Mouse (Mus musculus): ENCODE data around the gene Slc45a3.

Slc45a3 gene

DNA sequence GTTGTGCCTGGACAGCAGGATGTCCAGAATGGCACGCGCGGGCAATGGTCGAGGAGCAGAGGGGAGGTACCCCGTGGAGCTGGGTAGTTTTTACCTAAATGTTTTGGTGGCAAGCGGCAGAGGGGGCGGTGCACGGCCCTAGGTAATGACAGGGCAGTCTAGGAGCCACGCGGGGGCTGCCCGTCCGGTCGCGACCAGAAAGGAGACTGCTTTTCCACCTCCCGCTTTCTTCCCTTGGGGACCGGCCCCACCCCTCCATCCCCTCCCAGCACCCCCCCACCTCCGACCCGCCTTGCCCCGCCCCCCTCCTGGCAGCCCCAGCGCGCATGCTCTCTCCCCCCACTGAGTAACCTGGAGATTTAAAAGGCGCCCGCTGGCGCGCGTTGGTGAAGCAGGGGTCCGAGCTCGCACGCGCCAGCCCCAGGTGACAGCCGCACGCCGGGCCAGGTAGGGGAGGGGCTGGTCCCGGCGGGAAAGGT lies at the start of gene Slc45a3:
Slc45a3 (plus strand) TSS at position 362 of the 479 bp plus-strand sequence.
- DNase-seq (ENCODE audit: low spot score): no peak

DNA sequence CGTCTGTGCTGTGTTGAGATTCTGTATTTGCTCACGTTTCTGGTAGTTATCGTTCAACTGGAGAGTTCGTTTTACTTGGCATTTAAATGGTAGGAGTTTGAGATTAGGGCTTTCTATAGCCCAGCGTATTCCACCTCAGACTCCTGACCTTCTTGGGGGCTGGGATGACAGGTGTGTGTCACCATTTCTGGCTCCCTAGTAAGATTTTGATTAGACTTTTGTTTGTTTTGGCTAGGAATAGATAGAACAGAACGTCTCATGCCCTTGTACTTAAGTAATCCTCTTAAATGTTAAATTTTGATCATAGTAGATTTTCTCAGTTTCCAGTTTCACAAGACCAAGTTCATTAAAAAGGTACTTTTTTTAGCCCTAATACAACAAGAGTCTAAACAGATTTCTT lies 45.1 kb upstream of the Slc45a3 start:
- DNase-seq (ENCODE audit: low spot score): no peak

DNA sequence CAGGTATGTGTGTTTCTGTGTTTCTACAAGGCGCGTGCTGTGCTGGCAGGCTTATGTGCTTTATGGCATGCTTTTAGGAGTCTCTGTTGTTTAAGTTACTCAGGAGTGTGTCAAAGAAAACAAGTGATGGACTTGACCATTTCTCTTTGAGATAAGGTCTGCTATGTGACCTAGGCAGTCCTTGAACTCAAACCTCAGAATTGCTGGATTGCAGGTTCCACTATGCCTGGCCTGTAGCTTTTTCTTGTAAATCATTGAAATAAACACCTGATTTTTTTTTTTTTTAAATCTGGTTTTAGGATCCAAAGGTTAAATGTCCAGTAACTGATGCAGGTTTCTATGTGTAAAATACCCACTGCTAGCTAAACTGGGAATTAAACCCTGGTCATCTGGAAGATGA lies 43.7 kb upstream of the Slc45a3 start:
- no peak for DNase-seq (ENCODE audit: low spot score)

DNA sequence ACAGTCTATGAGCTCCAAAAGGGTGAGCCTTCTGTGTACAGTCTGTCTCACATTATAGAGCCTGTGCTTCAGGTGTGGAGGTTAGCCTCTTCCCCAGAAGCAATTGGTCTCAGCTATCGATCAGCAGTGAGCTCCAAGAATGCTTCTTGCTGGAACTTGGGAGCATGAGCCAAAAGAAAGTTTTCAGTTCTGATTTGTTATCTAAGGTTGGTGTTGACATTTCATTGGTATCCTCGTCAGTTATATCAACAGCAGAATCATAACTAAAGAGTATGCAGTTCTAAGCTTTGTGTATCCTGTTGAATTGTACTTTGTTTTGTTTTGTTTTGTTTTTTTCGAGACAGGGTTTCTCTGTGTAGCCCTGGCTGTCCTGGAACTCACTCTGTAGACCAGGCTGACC lies 40.7 kb upstream of the Slc45a3 start:
- DNase-seq (ENCODE audit: low spot score): no peak

DNA sequence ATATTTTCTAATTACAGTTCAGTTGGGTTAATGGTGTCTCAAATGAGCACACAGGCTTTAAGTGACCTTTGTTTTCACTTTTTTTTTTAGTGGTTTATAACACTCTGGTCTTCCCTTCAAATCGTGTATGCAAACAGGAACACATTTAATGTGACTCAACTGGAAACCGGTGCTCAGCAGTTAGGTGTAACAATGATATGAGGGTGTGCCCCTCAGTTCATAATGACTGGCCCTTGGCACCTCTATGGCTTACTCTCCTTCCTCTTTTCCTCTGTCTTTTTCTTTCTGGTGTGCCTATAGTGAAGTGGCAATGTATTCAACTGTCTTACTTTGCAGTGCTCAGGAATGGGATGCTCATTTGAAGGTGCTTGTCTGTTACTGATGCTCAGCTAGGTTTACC lies 29.3 kb upstream of the Slc45a3 start:
- DNase-seq (ENCODE audit: low spot score): no peak

GRCm38 (mm10) chr1:131937659-131938305 lies 25.0 kb upstream of the Slc45a3 start:
- DNase-seq (ENCODE audit: low spot score): no peak

- no peak for DNase-seq (ENCODE audit: low spot score)
These were observed 24.0 kb upstream of the Slc45a3 start for GRCm38 (mm10) chr1:131938811-131939210.

- no peak for DNase-seq (ENCODE audit: low spot score)
These were observed 22.0 kb upstream of the Slc45a3 start for GRCm38 (mm10) chr1:131940711-131941244.

GRCm38 (mm10) chr1:131941501-131941900 lies 21.3 kb upstream of the Slc45a3 start:
- no peak for DNase-seq (ENCODE audit: low spot score)

DNA sequence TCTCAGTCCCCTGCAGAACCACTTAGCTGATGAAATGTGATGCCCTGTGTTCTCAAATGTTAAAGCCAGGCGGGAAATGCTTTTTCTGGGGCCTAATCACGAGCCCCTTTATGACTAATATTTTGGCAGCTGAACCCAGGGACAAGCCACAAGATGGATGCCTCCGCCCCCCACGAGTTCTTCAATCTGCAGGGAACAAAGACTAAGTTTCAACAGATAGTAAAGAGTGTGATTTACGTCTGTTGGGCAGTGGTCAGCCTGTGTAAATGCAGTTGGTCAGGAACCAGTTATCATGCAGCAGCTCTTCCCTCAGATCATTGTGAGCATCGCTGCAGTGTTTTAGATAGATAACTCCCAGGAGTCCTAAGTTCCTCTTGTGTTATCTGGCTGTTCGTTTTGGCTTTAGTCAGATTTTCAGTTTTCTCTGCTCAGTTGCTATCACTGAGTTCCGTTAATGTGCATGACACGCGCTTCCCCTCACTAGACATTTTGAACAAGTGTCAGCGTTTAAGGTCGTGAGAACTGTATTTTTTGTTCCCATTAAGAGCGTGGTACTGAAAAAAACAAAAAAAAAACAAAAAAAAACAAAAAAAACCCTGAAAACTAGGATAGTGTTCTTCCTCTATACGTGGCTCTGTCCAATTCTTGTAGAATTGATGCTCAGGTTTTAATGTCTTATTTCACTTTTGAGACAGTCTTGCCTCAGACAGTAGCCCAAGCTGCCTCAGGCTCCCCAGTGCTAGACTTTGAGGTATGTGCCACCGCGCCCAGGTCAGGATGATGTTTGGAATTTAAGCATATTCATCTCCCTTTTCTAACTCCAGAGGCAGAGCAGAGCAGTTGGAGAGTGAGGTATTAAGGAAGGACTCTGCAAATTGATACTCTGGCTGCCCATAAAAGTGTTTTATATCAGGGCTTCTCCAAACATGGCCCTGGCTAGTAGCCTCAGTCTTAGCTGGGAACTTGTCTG lies 19.9 kb upstream of the Slc45a3 start:
- no peak for DNase-seq (ENCODE audit: low spot score)

DNA sequence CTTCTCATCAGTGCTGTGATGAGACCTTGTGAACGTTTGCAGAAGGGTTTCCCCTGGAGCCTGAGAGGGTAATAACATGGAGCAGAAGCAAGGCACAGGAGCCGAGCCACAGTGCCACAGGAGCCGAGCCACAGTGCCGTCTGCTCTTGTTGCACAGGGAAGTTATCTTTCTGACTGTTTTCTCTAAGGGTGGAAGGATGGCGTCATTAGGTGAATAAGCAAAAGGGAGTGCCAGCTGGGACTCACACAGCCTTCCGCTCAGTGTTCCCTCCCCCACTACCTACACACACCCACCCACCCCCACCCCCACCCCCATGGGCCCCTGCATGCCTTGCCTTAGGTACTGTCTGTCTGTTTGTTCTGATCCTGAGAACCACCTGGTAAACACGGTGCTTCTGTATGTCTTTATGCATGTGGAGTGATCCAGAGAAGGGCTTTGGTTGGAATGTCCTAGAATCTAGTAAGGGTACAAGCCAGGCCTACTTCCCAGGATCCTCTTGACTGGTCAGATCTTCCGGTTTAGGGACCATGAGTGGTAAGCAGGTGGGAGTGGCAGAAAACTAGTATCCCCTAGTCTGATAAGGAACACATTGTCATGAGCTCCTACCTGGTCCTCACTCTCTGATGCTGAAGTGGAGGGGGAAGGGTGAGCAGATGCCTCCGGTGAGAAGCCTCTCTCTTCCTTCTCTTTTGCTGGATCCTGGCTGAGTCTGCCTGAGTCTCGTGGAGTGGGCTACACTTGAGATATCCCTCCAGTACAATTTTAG lies 16.9 kb upstream of the Slc45a3 start:
- DNase-seq (ENCODE audit: low spot score): no peak

- DNase-seq (ENCODE audit: low spot score): no peak
These were observed 16.1 kb upstream of the Slc45a3 start for GRCm38 (mm10) chr1:131946462-131947215.

GRCm38 (mm10) chr1:131947997-131948525 lies 14.7 kb upstream of the Slc45a3 start:
- no peak for DNase-seq (ENCODE audit: low spot score)

GRCm38 (mm10) chr1:131954242-131954865 lies 8.4 kb upstream of the Slc45a3 start:
- no peak for DNase-seq (ENCODE audit: low spot score)

DNA sequence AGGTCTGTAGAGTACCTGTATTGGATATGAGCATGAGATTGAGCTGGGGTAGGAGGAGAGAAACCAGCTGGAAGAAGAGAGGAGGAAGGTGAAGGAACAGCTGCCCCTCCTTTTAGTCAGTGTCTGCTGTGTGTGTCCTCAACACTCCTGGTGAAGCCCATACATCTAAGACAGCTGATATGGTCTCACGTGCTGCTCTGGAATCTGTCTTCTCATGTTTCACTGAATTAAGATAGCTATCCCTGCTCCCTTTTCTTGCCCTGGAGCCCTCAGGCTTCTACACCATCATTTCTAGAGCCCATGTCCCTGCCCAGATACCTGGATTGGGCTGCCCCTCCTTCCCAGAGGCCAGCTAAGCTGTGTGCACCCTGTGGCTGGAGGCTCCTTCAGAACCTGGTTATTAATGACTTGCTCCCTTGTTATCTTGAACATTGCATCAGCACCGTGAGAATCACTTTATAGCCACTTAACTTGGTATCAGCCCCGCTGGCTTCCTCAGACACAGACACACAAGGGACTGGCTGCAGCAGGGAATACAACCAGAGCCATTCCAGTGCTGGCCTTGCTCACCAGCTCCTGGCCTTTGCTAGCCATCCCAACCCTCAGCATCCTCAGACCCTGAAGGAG lies 7.5 kb upstream of the Slc45a3 start:
- no peak for DNase-seq (ENCODE audit: low spot score)

GRCm38 (mm10) chr1:131957416-131957815 lies 5.4 kb upstream of the Slc45a3 start:
- no peak for DNase-seq (ENCODE audit: low spot score)

GRCm38 (mm10) chr1:131961004-131961403 lies 1.8 kb upstream of the Slc45a3 start:
- DNase-seq (ENCODE audit: low spot score): no peak

- no peak for DNase-seq (ENCODE audit: low spot score)
These were observed 551 bp downstream of the Slc45a3 start for GRCm38 (mm10) chr1:131963085-131963951.

- DNase-seq (ENCODE audit: low spot score): no peak
These were observed 1.3 kb downstream of the Slc45a3 start for GRCm38 (mm10) chr1:131964100-131964499.

All from ovary, postnatal 10 days (tissue).